Mouse (Mus musculus): ENCODE measurements around the gene Cela2a.

The Cela2a gene

GRCm38 (mm10) chr4:141826060-141826459 is at the start of gene Cela2a:
TSS of gene Cela2a (minus strand) at chr4:141826160.
- no peak for DNase-seq

GRCm38 (mm10) chr4:141875481-141876108 is 49.6 kb upstream of the Cela2a start:
- no peak for DNase-seq

- DNase-seq = peak; percentile 80 to 90
Measured at GRCm38 (mm10) chr4:141874601-141875460, 48.9 kb upstream of the Cela2a start, which contains the start of gene Efhd2. TSS of gene Efhd2 (minus strand) at chr4:141874920.

- no peak for DNase-seq
Measured at GRCm38 (mm10) chr4:141874111-141874600, 48.2 kb upstream of the Cela2a start.

- peak; percentile 20 to 62 for DNase-seq
Measured at GRCm38 (mm10) chr4:141872977-141873376, 47.0 kb upstream of the Cela2a start.

GRCm38 (mm10) chr4:141871909-141872308 is 45.9 kb upstream of the Cela2a start:
- no peak for DNase-seq

GRCm38 (mm10) chr4:141871333-141871725 is 45.4 kb upstream of the Cela2a start:
- DNase-seq = no peak

- DNase-seq = peak; percentile 66 to 89
Measured at GRCm38 (mm10) chr4:141870666-141871332, 44.8 kb upstream of the Cela2a start.

- no peak for DNase-seq
Measured at GRCm38 (mm10) chr4:141869436-141870215, 43.7 kb upstream of the Cela2a start.

- DNase-seq = no peak
Measured at GRCm38 (mm10) chr4:141868051-141868450, 42.1 kb upstream of the Cela2a start.

- DNase-seq = peak; percentile 64 to 77
Measured at GRCm38 (mm10) chr4:141867498-141867897, 41.5 kb upstream of the Cela2a start.

GRCm38 (mm10) chr4:141866933-141867490 is 41.1 kb upstream of the Cela2a start:
- DNase-seq = peak; percentile 62 to 81

GRCm38 (mm10) chr4:141865600-141865999 is 39.6 kb upstream of the Cela2a start:
- peak in 1 of 2 experiments; percentile 39 for DNase-seq

- no peak for DNase-seq
Measured at GRCm38 (mm10) chr4:141865006-141865405, 39.0 kb upstream of the Cela2a start.

GRCm38 (mm10) chr4:141864506-141864905 is 38.5 kb upstream of the Cela2a start:
- peak in 1 of 2 experiments; percentile 25 for DNase-seq

- no peak for DNase-seq
Measured at GRCm38 (mm10) chr4:141863726-141864280, 37.8 kb upstream of the Cela2a start.

GRCm38 (mm10) chr4:141862867-141863266 is 36.9 kb upstream of the Cela2a start:
- peak in 1 of 2 experiments; percentile 37 for DNase-seq

GRCm38 (mm10) chr4:141861591-141862295 is 35.8 kb upstream of the Cela2a start:
- DNase-seq = peak in 1 of 2 experiments; percentile 31

- peak in 1 of 2 experiments; percentile 37 for DNase-seq
Measured at GRCm38 (mm10) chr4:141860246-141860841, 34.4 kb upstream of the Cela2a start.

- peak in 1 of 2 experiments; percentile 39 for DNase-seq
Measured at GRCm38 (mm10) chr4:141859351-141859750, 33.4 kb upstream of the Cela2a start.
